Mouse (Mus musculus): ENCODE results near the gene Wdr35. TPM values are rescaled to one million over a fixed set of nuclear protein-coding genes. Genes with fewer than 3 reads are reported as not detected.
"Not testable (repeated sequence)": the region's sequence is repeated elsewhere in the genome, so short reads cannot be mapped to it uniquely, and the experiment has no call there.

The Wdr35 gene
- polyA plus RNA-seq (2014; fragmentation: Nextera tagmentation; extraction: Ambion mirVana), result 22.8 and 24.2 TPM in 2 replicates

- ATAC-seq (ENCODE audit: low FRiP score), result peak; percentile 95
- H3K36me3 ChIP-seq (ENCODE audit: control insufficient read depth, insufficient read depth, low read length), result no peaks in the 10 kb centered on the region
- peak within 1 kb of the TSS; percentile 20; the same call in 1 of the 2 replicates for H3K27ac ChIP-seq (ENCODE audit: low read depth, low read length)
- H3K4me3 ChIP-seq (ENCODE audit: low read depth, low read length), result peak within 1 kb of the TSS; percentile 47
- peak within 1 kb of the TSS; percentile 58 for H3K9ac ChIP-seq (ENCODE audit: low read depth, low read length)
- peak within 1 kb of the TSS; percentile 63 for H3K4me2 ChIP-seq (replicated peaks; ENCODE audit: low read depth, low read length)
- WGBS, result under 1% methylated on average over 45 of the region's 45 CpGs
- DNase-seq (ENCODE audit: low spot score), result peak; percentile 93
- no peaks in the 10 kb centered on the region for H3K27me3 ChIP-seq (ENCODE audit: control insufficient read depth, insufficient read depth, low read length)
- H3K4me1 ChIP-seq (replicated peaks; ENCODE audit: control insufficient read depth, insufficient read depth, low read length), result no peaks in the 10 kb centered on the region
- H3K9me3 ChIP-seq (ENCODE audit: control insufficient read depth, low read length), result no peaks in the 10 kb centered on the region
Measured at GRCm38 (mm10) chr12:8973820-8974465, at the start of gene Wdr35. Wdr35 (plus strand) TSS chr12:8973892.

- Histone ChIP-seq H3K27ac (ENCODE audit: low read depth, low read length) (no peak overlapping the region), H3K4me1 (replicated peaks; ENCODE audit: control insufficient read depth, insufficient read depth, low read length) (no peaks in the 10 kb centered on the region), H3K4me2 (replicated peaks; ENCODE audit: low read depth, low read length) (no peak overlapping the region), H3K9me3 (ENCODE audit: control insufficient read depth, low read length) (no peaks in the 10 kb centered on the region), H3K27me3 (ENCODE audit: control insufficient read depth, insufficient read depth, low read length) (no peaks in the 10 kb centered on the region), H3K36me3 (ENCODE audit: control insufficient read depth, insufficient read depth, low read length) (no peaks in the 10 kb centered on the region), H3K4me3 (ENCODE audit: low read depth, low read length) (no peak overlapping the region), H3K9ac (ENCODE audit: low read depth, low read length) (no peak overlapping the region)
- ATAC-seq (ENCODE audit: low FRiP score), result no peak
- no peak for DNase-seq (ENCODE audit: low spot score)
- 90% methylated on average over 3 of the region's 3 CpGs for WGBS
Measured at GRCm38 (mm10) chr12:8927652-8928051, 46.0 kb upstream of the Wdr35 start.

GRCm38 (mm10) chr12:8928766-8929165, 44.9 kb upstream of the Wdr35 start:
- H3K4me3 ChIP-seq (ENCODE audit: low read depth, low read length), result no peak overlapping the region
- H3K27ac ChIP-seq (ENCODE audit: low read depth, low read length), result no peak overlapping the region
- DNase-seq (ENCODE audit: low spot score) (no peak), ATAC-seq (ENCODE audit: low FRiP score) (no peak)
- H3K9me3 ChIP-seq (ENCODE audit: control insufficient read depth, low read length), result no peaks in the 10 kb centered on the region
- H3K36me3 ChIP-seq (ENCODE audit: control insufficient read depth, insufficient read depth, low read length), result no peaks in the 10 kb centered on the region
- no peak overlapping the region for H3K4me2 ChIP-seq (replicated peaks; ENCODE audit: low read depth, low read length)
- no peaks in the 10 kb centered on the region for H3K27me3 ChIP-seq (ENCODE audit: control insufficient read depth, insufficient read depth, low read length)
- H3K9ac ChIP-seq (ENCODE audit: low read depth, low read length), result no peak overlapping the region
- no peaks in the 10 kb centered on the region for H3K4me1 ChIP-seq (replicated peaks; ENCODE audit: control insufficient read depth, insufficient read depth, low read length)
- 79% methylated on average over 4 of the region's 4 CpGs for WGBS

GRCm38 (mm10) chr12:8931083-8931482, 42.6 kb upstream of the Wdr35 start:
- H3K9me3 ChIP-seq (ENCODE audit: control insufficient read depth, low read length), result no peaks in the 10 kb centered on the region
- no peak overlapping the region for H3K4me2 ChIP-seq (replicated peaks; ENCODE audit: low read depth, low read length)
- no peak for ATAC-seq (ENCODE audit: low FRiP score)
- H3K4me1 ChIP-seq (replicated peaks; ENCODE audit: control insufficient read depth, insufficient read depth, low read length), result no peaks in the 10 kb centered on the region
- DNase-seq (ENCODE audit: low spot score), result no peak
- H3K27me3 ChIP-seq (ENCODE audit: control insufficient read depth, insufficient read depth, low read length), result no peaks in the 10 kb centered on the region
- H3K9ac ChIP-seq (ENCODE audit: low read depth, low read length), result no peak overlapping the region
- H3K4me3 ChIP-seq (ENCODE audit: low read depth, low read length), result no peak overlapping the region
- H3K27ac ChIP-seq (ENCODE audit: low read depth, low read length), result no peak overlapping the region
- WGBS, result 84% methylated on average over 4 of the region's 4 CpGs
- H3K36me3 ChIP-seq (ENCODE audit: control insufficient read depth, insufficient read depth, low read length), result peaks cover 5% of the 10 kb centered on the region

- Histone ChIP-seq H3K9ac (ENCODE audit: low read depth, low read length) (no peak overlapping the region; the same call in 1 of the 2 replicates), H3K4me3 (ENCODE audit: low read depth, low read length) (no peak overlapping the region), H3K36me3 (ENCODE audit: control insufficient read depth, insufficient read depth, low read length) (peaks cover 8% of the 10 kb centered on the region), H3K27ac (ENCODE audit: low read depth, low read length) (no peak overlapping the region), H3K9me3 (ENCODE audit: control insufficient read depth, low read length) (no peaks in the 10 kb centered on the region), H3K27me3 (ENCODE audit: control insufficient read depth, insufficient read depth, low read length) (no peaks in the 10 kb centered on the region), H3K4me2 (replicated peaks; ENCODE audit: low read depth, low read length) (no peak overlapping the region), H3K4me1 (replicated peaks; ENCODE audit: control insufficient read depth, insufficient read depth, low read length) (no peaks in the 10 kb centered on the region)
- WGBS, result 80% methylated on average over 5 of the region's 5 CpGs
- ATAC-seq (ENCODE audit: low FRiP score), result no peak
- no peak for DNase-seq (ENCODE audit: low spot score)
Measured at GRCm38 (mm10) chr12:8935349-8935748, 38.3 kb upstream of the Wdr35 start.

- WGBS, result 85% methylated on average over 4 of the region's 4 CpGs
- H3K27ac ChIP-seq (ENCODE audit: low read depth, low read length); DNase-seq (ENCODE audit: low spot score); H3K27me3 ChIP-seq (ENCODE audit: control insufficient read depth, insufficient read depth, low read length); H3K4me2 ChIP-seq (replicated peaks; ENCODE audit: low read depth, low read length); H3K4me3 ChIP-seq (ENCODE audit: low read depth, low read length); ATAC-seq (ENCODE audit: low FRiP score); H3K4me1 ChIP-seq (replicated peaks; ENCODE audit: control insufficient read depth, insufficient read depth, low read length); H3K9ac ChIP-seq (ENCODE audit: low read depth, low read length); H3K9me3 ChIP-seq (ENCODE audit: control insufficient read depth, low read length); H3K36me3 ChIP-seq (ENCODE audit: control insufficient read depth, insufficient read depth, low read length): not testable (repeated sequence)
Measured at GRCm38 (mm10) chr12:8936210-8936609, 37.5 kb upstream of the Wdr35 start.

GRCm38 (mm10) chr12:8939490-8939889, 34.2 kb upstream of the Wdr35 start:
- Histone ChIP-seq H3K27ac (ENCODE audit: low read depth, low read length) (no peak overlapping the region), H3K4me1 (replicated peaks; ENCODE audit: control insufficient read depth, insufficient read depth, low read length) (no peaks in the 10 kb centered on the region), H3K36me3 (ENCODE audit: control insufficient read depth, insufficient read depth, low read length) (peaks cover 8% of the 10 kb centered on the region), H3K9ac (ENCODE audit: low read depth, low read length) (no peak overlapping the region), H3K27me3 (ENCODE audit: control insufficient read depth, insufficient read depth, low read length) (no peaks in the 10 kb centered on the region), H3K4me3 (ENCODE audit: low read depth, low read length) (no peak overlapping the region), H3K4me2 (replicated peaks; ENCODE audit: low read depth, low read length) (no peak overlapping the region), H3K9me3 (ENCODE audit: control insufficient read depth, low read length) (no peaks in the 10 kb centered on the region)
- DNase-seq (ENCODE audit: low spot score) (no peak), ATAC-seq (ENCODE audit: low FRiP score) (no peak)
- WGBS, result 94% methylated on average over 4 of the region's 4 CpGs

GRCm38 (mm10) chr12:8940011-8941005, 33.4 kb upstream of the Wdr35 start:
- Histone ChIP-seq H3K4me3 (ENCODE audit: low read depth, low read length) (no peak overlapping the region), H3K9me3 (ENCODE audit: control insufficient read depth, low read length) (no peaks in the 10 kb centered on the region), H3K9ac (ENCODE audit: low read depth, low read length) (no peak overlapping the region), H3K4me1 (replicated peaks; ENCODE audit: control insufficient read depth, insufficient read depth, low read length) (no peaks in the 10 kb centered on the region), H3K27ac (ENCODE audit: low read depth, low read length) (no peak overlapping the region), H3K27me3 (ENCODE audit: control insufficient read depth, insufficient read depth, low read length) (no peaks in the 10 kb centered on the region), H3K4me2 (replicated peaks; ENCODE audit: low read depth, low read length) (no peak overlapping the region), H3K36me3 (ENCODE audit: control insufficient read depth, insufficient read depth, low read length) (peaks cover 8% of the 10 kb centered on the region)
- ATAC-seq (ENCODE audit: low FRiP score), result no peak
- DNase-seq (ENCODE audit: low spot score), result no peak
- 73% methylated on average over 12 of the region's 12 CpGs for WGBS
